Mouse (Mus musculus): ENCODE data around the gene Ltbp2. TPM values are rescaled to one million over a fixed set of nuclear protein-coding genes. Genes with fewer than 3 reads are reported as not detected.

Gene Ltbp2
- polyA plus RNA-seq, 1 experiment from 2014 or later, result 2.9 TPM

DNA sequence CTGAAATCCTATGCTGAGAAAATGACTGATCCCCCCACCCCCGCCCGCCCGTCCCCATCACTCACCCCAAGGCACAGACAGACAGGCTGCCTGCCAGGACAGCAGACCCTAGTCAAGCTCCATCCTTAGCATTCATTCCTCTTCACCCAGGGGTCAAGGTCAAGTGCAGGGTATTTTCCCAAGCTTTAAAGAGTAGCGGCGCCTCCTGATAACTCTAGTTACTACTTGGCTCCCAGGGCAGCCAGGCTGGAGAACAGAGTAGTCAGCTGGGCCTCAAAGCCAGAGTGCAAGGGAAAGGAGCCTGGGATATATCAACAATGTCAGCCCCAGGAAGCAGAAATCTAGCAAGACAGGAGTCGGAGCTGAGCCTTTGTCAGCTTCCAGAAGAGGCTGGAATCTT lies 19.9 kb upstream of the Ltbp2 start:
- ATAC-seq (ENCODE audit: insufficient number of reproducible peaks, insufficient read depth, low FRiP score, low read depth), result no peak
- WGBS, result 42% methylated on average over 6 of the region's 6 CpGs
- no peak overlapping the region for H3K27ac ChIP-seq (replicated peaks in 1 of 2; ENCODE audit: control insufficient read depth in 1 of 2, insufficient read depth in 1 of 2, low read depth in 2 of 2, low read length in 2 of 2)
- no peaks in the 10 kb centered on the region for H3K9me3 ChIP-seq (ENCODE audit: control insufficient read depth, low read length)
- no peak overlapping the region for H3K4me2 ChIP-seq (ENCODE audit: low read length)
- H3K9ac ChIP-seq (ENCODE audit: low read length), result no peak overlapping the region
- no peak overlapping the region for H3K4me3 ChIP-seq (ENCODE audit: control insufficient read depth in 1 of 2, insufficient read depth in 1 of 2, low read depth in 1 of 2, low read length in 2 of 2)
- H3K36me3 ChIP-seq (ENCODE audit: control insufficient read depth, insufficient read depth, low read length), result no peaks in the 10 kb centered on the region
- peaks cover 4% of the 10 kb centered on the region in 2 experiments; a peak in 1 of 4 replicates for H3K4me1 ChIP-seq (ENCODE audit: control insufficient read depth in 2 of 2, insufficient read depth in 2 of 2, low read length in 2 of 2)
- no peaks in the 10 kb centered on the region for H3K27me3 ChIP-seq (ENCODE audit: control insufficient read depth, insufficient read depth, low read length)

DNA sequence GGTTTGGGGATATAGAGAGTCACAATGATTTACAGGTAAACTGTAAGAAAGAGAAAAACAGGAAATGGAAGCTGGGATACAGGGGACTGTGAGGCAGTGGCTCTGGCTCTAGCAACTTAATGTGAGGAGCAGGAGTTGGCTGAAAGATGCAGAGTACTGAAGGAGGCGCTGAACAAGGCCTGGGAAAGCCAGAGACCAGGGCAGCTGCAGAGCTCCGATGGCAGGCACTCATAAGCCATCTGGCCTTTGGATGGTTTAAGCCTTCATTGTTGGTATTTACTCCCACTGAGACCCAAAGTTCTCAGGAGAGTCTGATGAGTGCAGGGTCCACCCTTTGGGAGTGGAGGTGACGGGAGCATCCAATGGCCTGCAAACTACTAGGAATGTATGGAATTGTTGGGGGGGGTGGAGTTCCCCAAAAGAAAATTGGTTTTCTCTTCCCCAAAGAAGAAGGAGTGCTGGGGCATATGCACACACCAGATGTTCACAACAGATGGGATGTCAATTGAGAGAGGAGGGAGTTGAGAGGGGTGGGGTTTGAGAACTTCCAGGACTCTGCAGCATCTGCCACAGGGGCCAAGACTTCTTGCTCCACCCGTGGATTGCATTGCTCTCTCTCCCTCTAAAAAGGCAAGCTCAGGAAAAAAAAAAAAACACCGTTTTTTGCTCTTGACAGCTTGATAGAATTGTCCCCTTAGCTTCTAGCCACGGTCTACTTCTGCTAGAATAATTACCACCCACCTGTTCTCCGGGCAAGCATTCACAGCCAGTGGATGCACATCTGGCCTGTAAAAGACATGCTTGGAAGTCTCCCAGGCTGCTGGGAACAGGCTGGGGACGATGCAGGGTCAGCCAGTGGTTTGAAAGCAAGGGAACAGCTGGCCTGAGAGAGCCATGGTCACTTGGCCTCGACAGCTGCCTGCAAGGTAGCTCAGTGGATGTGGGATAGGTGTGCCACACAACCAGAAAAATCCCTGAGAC lies 17.6 kb upstream of the Ltbp2 start:
- Histone ChIP-seq H3K9me3 (ENCODE audit: control insufficient read depth, low read length) (no peaks in the 10 kb centered on the region), H3K4me2 (ENCODE audit: low read length) (no peak overlapping the region), H3K27ac (replicated peaks in 1 of 2; ENCODE audit: control insufficient read depth in 1 of 2, insufficient read depth in 1 of 2, low read depth in 2 of 2, low read length in 2 of 2) (no peak overlapping the region), H3K9ac (ENCODE audit: low read length) (no peak overlapping the region), H3K36me3 (ENCODE audit: control insufficient read depth, insufficient read depth, low read length) (no peaks in the 10 kb centered on the region), H3K27me3 (ENCODE audit: control insufficient read depth, insufficient read depth, low read length) (peaks cover 5% of the 10 kb centered on the region; the same call in 1 of the 2 replicates), H3K4me3 (ENCODE audit: control insufficient read depth in 1 of 2, insufficient read depth in 1 of 2, low read depth in 1 of 2, low read length in 2 of 2) (no peak overlapping the region), H3K4me1 (ENCODE audit: control insufficient read depth in 2 of 2, insufficient read depth in 2 of 2, low read length in 2 of 2) (peaks cover 4% of the 10 kb centered on the region in 2 experiments; a peak in 1 of 4 replicates)
- no peak for ATAC-seq (ENCODE audit: insufficient number of reproducible peaks, insufficient read depth, low FRiP score, low read depth)
- 66% methylated on average over 9 of the region's 9 CpGs for WGBS

DNA sequence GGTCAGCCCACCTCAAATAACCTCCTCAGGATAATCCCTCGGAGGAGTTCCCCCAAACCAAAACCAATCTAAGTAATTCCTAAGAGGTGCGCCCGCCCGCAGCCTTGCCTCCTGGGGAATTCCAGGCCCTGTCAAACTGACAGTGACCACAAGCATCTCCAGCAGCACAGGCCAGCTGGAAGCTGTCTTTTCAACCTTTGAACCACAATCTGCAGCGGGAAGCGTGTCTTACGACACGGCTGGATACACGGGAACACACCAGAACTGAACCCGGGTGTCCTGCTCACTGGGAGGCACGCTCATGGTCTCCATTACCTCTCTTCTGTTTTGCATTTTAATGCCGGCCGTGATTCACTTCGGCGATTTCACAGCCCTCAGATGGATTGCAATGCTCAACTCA lies 14.0 kb upstream of the Ltbp2 start:
- Histone ChIP-seq H3K4me2 (ENCODE audit: low read length) (no peak overlapping the region), H3K36me3 (ENCODE audit: control insufficient read depth, insufficient read depth, low read length) (no peaks in the 10 kb centered on the region), H3K27ac (replicated peaks in 1 of 2; ENCODE audit: control insufficient read depth in 1 of 2, insufficient read depth in 1 of 2, low read depth in 2 of 2, low read length in 2 of 2) (no peak overlapping the region), H3K9ac (ENCODE audit: low read length) (no peak overlapping the region), H3K9me3 (ENCODE audit: control insufficient read depth, low read length) (peaks cover 6% of the 10 kb centered on the region; the same call in 1 of the 2 replicates), H3K4me1 (ENCODE audit: control insufficient read depth in 2 of 2, insufficient read depth in 2 of 2, low read length in 2 of 2) (no peaks in the 10 kb centered on the region; a peak in 1 of 4 replicates), H3K27me3 (ENCODE audit: control insufficient read depth, insufficient read depth, low read length) (peaks cover 5% of the 10 kb centered on the region; the same call in 1 of the 2 replicates), H3K4me3 (ENCODE audit: control insufficient read depth in 1 of 2, insufficient read depth in 1 of 2, low read depth in 1 of 2, low read length in 2 of 2) (no peak overlapping the region)
- WGBS, result 60% methylated on average over 15 of the region's 15 CpGs
- ATAC-seq (ENCODE audit: insufficient number of reproducible peaks, insufficient read depth, low FRiP score, low read depth), result no peak

DNA sequence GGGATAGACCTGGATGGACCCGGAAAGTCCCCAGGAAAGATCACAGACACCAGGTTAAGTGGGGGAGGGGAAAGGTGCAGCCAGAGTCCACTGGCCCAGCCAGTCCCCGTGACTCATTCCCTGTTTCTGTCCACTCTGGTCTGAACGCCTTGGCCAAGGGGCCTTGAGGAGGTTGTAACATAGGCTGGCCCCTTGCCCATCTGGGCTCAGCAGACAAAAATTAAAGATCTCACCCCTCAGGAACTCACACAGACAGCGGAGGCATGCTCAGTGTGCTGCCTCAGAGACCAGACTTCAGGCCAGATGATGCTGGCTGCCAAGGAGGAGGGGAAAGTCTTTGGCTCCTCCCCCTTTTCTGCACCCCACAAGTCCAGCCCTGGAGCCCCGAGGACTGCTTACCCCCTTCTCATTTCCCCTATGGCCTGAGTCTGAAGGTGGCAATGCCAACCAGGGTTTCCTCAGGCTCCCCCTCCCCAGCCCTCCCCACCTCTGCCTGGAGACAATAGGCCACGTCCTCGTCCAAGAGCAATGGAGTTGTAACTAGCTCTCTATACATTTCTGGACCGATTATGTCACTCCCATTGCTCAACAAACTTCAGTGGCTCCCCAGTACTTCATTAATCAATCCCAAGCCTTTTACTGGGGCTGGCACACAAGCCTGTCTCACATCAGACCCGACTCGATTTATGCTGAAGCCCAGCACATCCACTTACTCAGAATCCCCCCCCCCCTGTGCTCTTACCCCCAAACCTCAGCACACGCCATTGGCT lies 9.0 kb upstream of the Ltbp2 start:
- Histone ChIP-seq H3K4me2 (ENCODE audit: low read length) (no peak overlapping the region), H3K27ac (replicated peaks in 1 of 2; ENCODE audit: control insufficient read depth in 1 of 2, insufficient read depth in 1 of 2, low read depth in 2 of 2, low read length in 2 of 2) (no peak overlapping the region), H3K36me3 (ENCODE audit: control insufficient read depth, insufficient read depth, low read length) (no peaks in the 10 kb centered on the region), H3K9ac (ENCODE audit: low read length) (no peak overlapping the region), H3K9me3 (ENCODE audit: control insufficient read depth, low read length) (peaks cover 6% of the 10 kb centered on the region; the same call in 1 of the 2 replicates), H3K27me3 (ENCODE audit: control insufficient read depth, insufficient read depth, low read length) (peaks cover 19% of the 10 kb centered on the region; the same call in 1 of the 2 replicates), H3K4me1 (ENCODE audit: control insufficient read depth in 2 of 2, insufficient read depth in 2 of 2, low read length in 2 of 2) (no peaks in the 10 kb centered on the region; a peak in 1 of 4 replicates), H3K4me3 (ENCODE audit: control insufficient read depth in 1 of 2, insufficient read depth in 1 of 2, low read depth in 1 of 2, low read length in 2 of 2) (no peak overlapping the region)
- ATAC-seq (ENCODE audit: insufficient number of reproducible peaks, insufficient read depth, low FRiP score, low read depth), result peak; percentile 50; the same call in 1 of the 2 replicates
- WGBS, result 62% methylated on average over 11 of the region's 11 CpGs

DNA sequence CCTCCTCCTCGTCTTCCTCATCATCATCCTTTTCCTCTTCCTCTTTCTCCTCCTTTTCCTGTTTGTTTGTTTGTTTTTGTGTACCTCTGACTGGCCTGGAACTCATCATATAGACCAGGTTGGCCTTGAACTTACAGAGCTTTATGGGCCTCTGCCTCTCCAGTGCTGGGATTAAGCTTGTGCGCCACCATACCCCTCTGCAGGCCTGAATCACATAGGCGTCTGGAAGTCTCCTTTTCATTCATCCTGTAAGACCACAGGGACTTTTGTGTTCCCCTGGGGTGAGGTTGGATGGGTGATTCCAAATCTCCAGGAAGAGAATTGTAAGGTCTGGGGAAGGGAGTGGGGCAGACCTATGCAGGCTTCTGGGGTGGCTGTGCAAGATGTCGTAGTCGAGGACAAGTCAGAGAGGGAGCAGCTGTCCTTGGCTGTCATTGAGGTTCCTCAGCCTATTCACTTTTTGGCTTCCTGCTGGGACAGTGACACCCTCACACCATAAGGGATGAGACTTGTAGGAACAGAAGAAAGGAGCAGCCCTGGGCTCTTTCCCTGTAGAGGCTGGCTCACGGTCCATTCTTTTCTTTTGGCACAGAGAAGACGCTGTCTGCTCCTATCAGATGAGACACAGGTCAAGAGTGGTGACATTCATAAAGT lies 8.2 kb upstream of the Ltbp2 start:
- Histone ChIP-seq H3K4me3 (ENCODE audit: control insufficient read depth in 1 of 2, insufficient read depth in 1 of 2, low read depth in 1 of 2, low read length in 2 of 2) (no peak overlapping the region), H3K27me3 (ENCODE audit: control insufficient read depth, insufficient read depth, low read length) (peaks cover 22% of the 10 kb centered on the region; the same call in 1 of the 2 replicates), H3K4me1 (ENCODE audit: control insufficient read depth in 2 of 2, insufficient read depth in 2 of 2, low read length in 2 of 2) (no peaks in the 10 kb centered on the region; a peak in 1 of 4 replicates), H3K4me2 (ENCODE audit: low read length) (no peak overlapping the region), H3K27ac (replicated peaks in 1 of 2; ENCODE audit: control insufficient read depth in 1 of 2, insufficient read depth in 1 of 2, low read depth in 2 of 2, low read length in 2 of 2) (no peak overlapping the region), H3K9me3 (ENCODE audit: control insufficient read depth, low read length) (peaks cover 6% of the 10 kb centered on the region; the same call in 1 of the 2 replicates), H3K9ac (ENCODE audit: low read length) (no peak overlapping the region), H3K36me3 (ENCODE audit: control insufficient read depth, insufficient read depth, low read length) (no peaks in the 10 kb centered on the region)
- WGBS, result 77% methylated on average over 7 of the region's 7 CpGs
- no peak for ATAC-seq (ENCODE audit: insufficient number of reproducible peaks, insufficient read depth, low FRiP score, low read depth)

DNA sequence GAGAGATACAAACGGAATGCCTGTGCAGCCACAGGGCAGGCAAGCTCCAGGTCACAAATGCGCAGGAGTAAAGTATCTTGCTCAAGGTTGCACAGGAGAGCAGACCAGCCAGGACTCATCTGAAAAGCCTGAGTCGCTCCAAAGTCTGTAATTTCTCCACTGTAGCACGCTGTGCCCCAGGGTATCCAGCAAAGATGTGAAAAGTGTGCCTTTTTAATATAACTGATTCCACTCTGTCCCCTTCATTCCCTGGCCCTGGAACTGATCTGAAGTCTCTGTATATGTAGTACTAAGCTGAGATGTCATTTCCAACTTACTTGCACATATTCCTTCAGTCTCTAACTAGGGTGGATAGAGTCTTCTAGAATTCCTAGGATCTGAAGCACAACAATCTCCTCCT lies 6.5 kb upstream of the Ltbp2 start:
- Histone ChIP-seq H3K36me3 (ENCODE audit: control insufficient read depth, insufficient read depth, low read length) (no peaks in the 10 kb centered on the region), H3K9me3 (ENCODE audit: control insufficient read depth, low read length) (peaks cover 4% of the 10 kb centered on the region; the same call in 1 of the 2 replicates), H3K4me1 (ENCODE audit: control insufficient read depth in 2 of 2, insufficient read depth in 2 of 2, low read length in 2 of 2) (no peaks in the 10 kb centered on the region; a peak in 1 of 4 replicates), H3K4me3 (ENCODE audit: control insufficient read depth in 1 of 2, insufficient read depth in 1 of 2, low read depth in 1 of 2, low read length in 2 of 2) (no peak overlapping the region), H3K4me2 (ENCODE audit: low read length) (no peak overlapping the region), H3K27ac (replicated peaks in 1 of 2; ENCODE audit: control insufficient read depth in 1 of 2, insufficient read depth in 1 of 2, low read depth in 2 of 2, low read length in 2 of 2) (no peak overlapping the region), H3K27me3 (ENCODE audit: control insufficient read depth, insufficient read depth, low read length) (peaks cover 36% of the 10 kb centered on the region), H3K9ac (ENCODE audit: low read length) (no peak overlapping the region)
- WGBS, result 77% methylated on average over 4 of the region's 4 CpGs
- ATAC-seq (ENCODE audit: insufficient number of reproducible peaks, insufficient read depth, low FRiP score, low read depth), result no peak

DNA sequence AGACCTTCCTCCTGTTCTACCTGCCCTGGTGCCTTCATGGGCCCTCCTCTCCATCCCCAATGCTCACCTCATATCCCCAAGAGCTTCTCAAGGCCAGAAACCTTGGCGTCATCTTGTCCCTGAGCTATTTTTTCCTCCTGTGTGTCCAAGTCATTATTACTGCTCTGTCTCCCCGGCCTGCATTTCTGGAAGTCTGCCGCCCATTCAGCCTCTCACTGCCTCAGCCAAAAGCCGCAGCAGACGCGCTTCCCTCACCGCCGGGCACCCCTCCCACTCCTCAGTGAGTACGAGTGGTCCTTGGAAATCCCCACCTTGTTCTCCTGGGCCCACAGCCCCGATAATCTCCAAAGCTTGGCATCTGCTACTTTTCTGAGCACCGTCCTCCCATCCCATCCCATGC lies 3.8 kb upstream of the Ltbp2 start:
- no peak overlapping the region for H3K4me3 ChIP-seq (ENCODE audit: control insufficient read depth in 1 of 2, insufficient read depth in 1 of 2, low read depth in 1 of 2, low read length in 2 of 2)

More for the DNA sequence above, 3.8 kb upstream of the Ltbp2 start:
- H3K27me3 ChIP-seq (ENCODE audit: control insufficient read depth, insufficient read depth, low read length), result peaks cover 63% of the 10 kb centered on the region
- no peak overlapping the region for H3K27ac ChIP-seq (replicated peaks in 1 of 2; ENCODE audit: control insufficient read depth in 1 of 2, insufficient read depth in 1 of 2, low read depth in 2 of 2, low read length in 2 of 2)
- peaks cover 2 to 19% of the 10 kb centered on the region in 2 experiments; a peak in 3 of 4 replicates for H3K4me1 ChIP-seq (ENCODE audit: control insufficient read depth in 2 of 2, insufficient read depth in 2 of 2, low read length in 2 of 2)
- no peak overlapping the region for H3K4me2 ChIP-seq (ENCODE audit: low read length)
- ATAC-seq (ENCODE audit: insufficient number of reproducible peaks, insufficient read depth, low FRiP score, low read depth), result no peak
- no peak overlapping the region for H3K9ac ChIP-seq (ENCODE audit: low read length)
- no peaks in the 10 kb centered on the region for H3K36me3 ChIP-seq (ENCODE audit: control insufficient read depth, insufficient read depth, low read length)
- WGBS, result 49% methylated on average over 11 of the region's 11 CpGs
- no peaks in the 10 kb centered on the region for H3K9me3 ChIP-seq (ENCODE audit: control insufficient read depth, low read length)

Data from heart, embryonic 14.5 days (tissue).